ENCODE assay signal across 8 mouse cellular contexts in the genomic region with DNA sequence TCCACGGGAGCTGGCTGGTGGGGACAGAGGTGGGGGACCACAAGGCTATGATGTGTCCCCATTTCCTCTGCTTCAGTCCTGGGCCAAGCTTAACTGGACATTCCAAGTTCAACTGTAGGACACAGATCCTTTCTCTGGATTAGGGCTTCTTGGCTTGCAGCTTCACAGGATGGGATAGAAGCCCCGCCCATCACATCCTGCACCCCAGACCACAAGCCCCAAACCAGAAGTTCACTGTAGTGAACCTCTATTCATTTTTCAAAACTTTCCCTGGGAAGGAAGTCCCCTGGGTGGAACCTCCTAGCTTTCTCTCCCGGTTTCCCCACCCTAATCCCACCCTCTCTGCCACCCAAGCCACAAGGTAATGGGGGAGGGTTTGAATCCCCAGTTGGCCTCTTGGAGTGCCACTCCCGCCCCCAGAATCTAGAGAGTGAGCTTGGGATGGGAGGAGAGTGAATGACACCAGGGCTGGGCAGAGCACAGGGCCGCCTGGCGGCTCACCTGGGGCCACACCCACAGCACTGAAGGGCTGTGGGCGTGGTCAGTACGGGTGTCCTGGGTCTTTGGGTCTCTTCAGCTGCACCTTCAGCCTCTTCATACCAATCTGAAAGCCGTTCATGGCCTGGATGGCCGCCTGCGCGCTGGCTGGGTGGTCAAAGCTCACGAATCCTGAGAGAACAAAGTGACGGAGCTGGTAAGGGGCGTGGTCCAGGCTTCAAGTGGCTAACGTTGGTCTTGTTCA. TPM values are rescaled to one million over a fixed set of nuclear protein-coding genes. Genes with fewer than 3 reads are reported as not detected.
DNase-seq lines count a peak whose midpoint lies in the region; ATAC-seq and TF ChIP-seq lines count a peak whose summit lies in the region.
"Had no signal": no experiment of that assay in that cellular context is flagged by ENCODE, and none has a peak within 500 bp of the region (broad histone marks: within the 10 kb centered on the region; RNA-seq: fewer than 3 reads in every experiment).

No protein-coding gene starts in this region.

- TF ChIP-seq CTCF in ES-Bruce4 (IDR thresholded peaks at IDR 0.05; ENCODE audit: low read depth, low read length), result no peak

- ATAC-seq in embryonic facial prominence, embryonic 14.5 days (ENCODE audit: low read depth), result no peak

- H3K4me1 ChIP-seq in ES-Bruce4 (ENCODE audit: control insufficient read depth, insufficient read depth, low read length), result no peaks in the 10 kb centered on the region
- 0 out of 2 replicates have a peak, but pooled peaks cover 5% of the 10 kb centered on the region for H3K4me1 ChIP-seq in embryonic facial prominence, embryonic 14.5 days (ENCODE audit: control insufficient read depth, insufficient read depth, low read length)

- intact Hi-C loops in left cerebral cortex, postnatal 14 days (cut with DNase I), result no loop called here
- intact Hi-C loops in left cerebral cortex, postnatal 25 days (cut with DNase I), result no loop called here

- no peaks in the 10 kb centered on the region for H3K36me3 ChIP-seq in ES-Bruce4 (ENCODE audit: control insufficient read depth, insufficient read depth, low read length, poor library complexity, severe bottlenecking)
- H3K36me3 ChIP-seq in embryonic facial prominence, embryonic 14.5 days (ENCODE audit: control insufficient read depth, insufficient read depth, low read length), result no peaks in the 10 kb centered on the region

- TF ChIP-seq EP300 in ES-Bruce4 (IDR thresholded peaks at IDR 0.05; ENCODE audit: insufficient read depth, low read depth, low read length), result no peak

- no peak overlapping the region for H3K9ac ChIP-seq in ES-Bruce4 (ENCODE audit: low read depth, poor library complexity, severe bottlenecking)
- no peak overlapping the region for H3K9ac ChIP-seq in embryonic facial prominence, embryonic 14.5 days (ENCODE audit: low read depth, low read length)

- H3K4me2 ChIP-seq in embryonic facial prominence, embryonic 14.5 days (ENCODE audit: low read depth, low read length), result peak overlapping the region; percentile 22

- WGBS in embryonic facial prominence, embryonic 14.5 days, result 4% methylated on average over 14 of the region's 16 CpGs

- no peak overlapping the region; the same call in 1 of the 2 replicates for H3K27ac ChIP-seq in ES-Bruce4 (ENCODE audit: insufficient read depth, low read length)
- H3K27ac ChIP-seq in embryonic facial prominence, embryonic 14.5 days (replicated peaks; ENCODE audit: low read depth, low read length), result no peak overlapping the region

- no peaks in the 10 kb centered on the region for H3K9me3 ChIP-seq in ES-Bruce4 (replicated peaks; ENCODE audit: control insufficient read depth, insufficient read depth, low read length, poor library complexity, severe bottlenecking)
- H3K9me3 ChIP-seq in embryonic facial prominence, embryonic 14.5 days (ENCODE audit: control insufficient read depth, low read length), result no peaks in the 10 kb centered on the region; the same call in 1 of the 2 replicates

- no peak for TF ChIP-seq POLR2A in ES-Bruce4 (IDR thresholded peaks at IDR 0.05; ENCODE audit: insufficient read depth, low read length)

- peak; percentile 5 for DNase-seq in left cerebral cortex, postnatal 14 days (ENCODE audit: low spot score in 2 of 2)
- DNase-seq in left cerebral cortex, postnatal 25 days (ENCODE audit: low spot score in 2 of 2), result no peak
- no peak for DNase-seq in embryonic facial prominence, embryonic 14.5 days (ENCODE audit: low spot score)
- peak; percentile 7 for DNase-seq in right cerebral cortex, postnatal 25 days
- no peak for DNase-seq in Muller cell, postnatal 12 days (ENCODE audit: inconsistent ontology term)
- no peak for DNase-seq in embryo, embryonic 11 days

- H3K27me3 ChIP-seq in ES-Bruce4 (ENCODE audit: control insufficient read depth, insufficient read depth, low read length, poor library complexity, severe bottlenecking), result no peaks in the 10 kb centered on the region
- peaks cover 91% of the 10 kb centered on the region for H3K27me3 ChIP-seq in embryonic facial prominence, embryonic 14.5 days (replicated peaks; ENCODE audit: control insufficient read depth, insufficient read depth, low read length)

- 0 out of 2 replicates have a peak overlapping the region, but pooled peaks have one; percentile 13 for H3K4me3 ChIP-seq in ES-Bruce4 (ENCODE audit: low read depth, low read length)
- no peak overlapping the region for H3K4me3 ChIP-seq in embryonic facial prominence, embryonic 14.5 days (ENCODE audit: low read depth, low read length)

RNA-seq across cellular contexts. Expression of a gene that starts 6.4 kb away (rescaled TPM):
- 10 to 100 TPM; 67.0 to 69.8 TPM for total RNA-seq in left cerebral cortex, postnatal 14 days (2021)
- total RNA-seq in left cerebral cortex, postnatal 25 days (2021), result 10 to 100 TPM; 81.1 to 87.3 TPM
- polyA plus RNA-seq in ES-Bruce4 (2011; ENCODE audit: insufficient read depth, insufficient read length, low read depth, missing spikeins), result 6.1 and 7.2 TPM in 2 replicates
- 100.0 and 103 TPM in 2 replicates for polyA plus RNA-seq in embryonic facial prominence, embryonic 14.5 days (2014; fragmentation: Nextera tagmentation; extraction: Ambion mirVana)

RNA-seq across cellular contexts. Expression of a gene that starts 20.7 kb away (rescaled TPM):
- 100 to 1,000 TPM; 280 to 299 TPM for total RNA-seq in left cerebral cortex, postnatal 14 days (2021)
- total RNA-seq in left cerebral cortex, postnatal 25 days (2021), result 100 to 1,000 TPM; 285 to 286 TPM
- polyA plus RNA-seq in ES-Bruce4 (2011; ENCODE audit: insufficient read depth, insufficient read length, low read depth, missing spikeins), result 27.5 and 30.5 TPM in 2 replicates
- 1.4 and 1.9 TPM in 2 replicates for polyA plus RNA-seq in embryonic facial prominence, embryonic 14.5 days (2014; fragmentation: Nextera tagmentation; extraction: Ambion mirVana)
- total RNA-seq: neutrophil, adult 5-6 weeks had no signal

RNA-seq across cellular contexts. Expression of a gene that starts 34.3 kb away (rescaled TPM):
- total RNA-seq in left cerebral cortex, postnatal 14 days (2021), result 100 to 1,000 TPM in 1 of 2 experiments, 10 to 100 TPM in 1; 80.2 to 104 TPM
- 10 to 100 TPM; 76.4 to 77.0 TPM for total RNA-seq in left cerebral cortex, postnatal 25 days (2021)
- 37.2 and 41.6 TPM in 2 replicates for polyA plus RNA-seq in ES-Bruce4 (2011; ENCODE audit: insufficient read depth, insufficient read length, low read depth, missing spikeins)
- 64.7 and 82.4 TPM in 2 replicates for polyA plus RNA-seq in embryonic facial prominence, embryonic 14.5 days (2014; fragmentation: Nextera tagmentation; extraction: Ambion mirVana)

RNA-seq across cellular contexts. Expression of a gene that starts 38.1 kb away (rescaled TPM):
- under 1 TPM; 0.33 to 0.44 TPM for total RNA-seq in left cerebral cortex, postnatal 14 days (2021)
- under 1 TPM; 0.53 to 0.73 TPM for total RNA-seq in left cerebral cortex, postnatal 25 days (2021)
- polyA plus RNA-seq in ES-Bruce4 (2011; ENCODE audit: insufficient read depth, insufficient read length, low read depth, missing spikeins), result 0.49 and 0.93 TPM in 2 replicates
- polyA plus RNA-seq in embryonic facial prominence, embryonic 14.5 days (2014; fragmentation: Nextera tagmentation; extraction: Ambion mirVana), result 0.65 and 0.73 TPM in 2 replicates

Comparison
In these comparisons a context has a peak if more than half of its experiments do, and no peak if none do; other contexts are left out.
1. DNase-seq: peak in left cerebral cortex, postnatal 14 days (2 of 2) and right cerebral cortex, postnatal 25 days (single experiment); none in left cerebral cortex, postnatal 25 days (0 of 2), embryonic facial prominence, embryonic 14.5 days (single experiment), Muller cell, postnatal 12 days (single experiment) and embryo, embryonic 11 days (single experiment).